Mouse (Mus musculus) spleen, adult 12 weeks (tissue): ENCODE results near the gene Olfr1016.

Source experiments
- DNase-seq: peaks from one replicate; pipeline ENCODE4 v3.0.0; 2022; ENCODE audit warnings: low spot score

The Olfr1016 gene

DNA sequence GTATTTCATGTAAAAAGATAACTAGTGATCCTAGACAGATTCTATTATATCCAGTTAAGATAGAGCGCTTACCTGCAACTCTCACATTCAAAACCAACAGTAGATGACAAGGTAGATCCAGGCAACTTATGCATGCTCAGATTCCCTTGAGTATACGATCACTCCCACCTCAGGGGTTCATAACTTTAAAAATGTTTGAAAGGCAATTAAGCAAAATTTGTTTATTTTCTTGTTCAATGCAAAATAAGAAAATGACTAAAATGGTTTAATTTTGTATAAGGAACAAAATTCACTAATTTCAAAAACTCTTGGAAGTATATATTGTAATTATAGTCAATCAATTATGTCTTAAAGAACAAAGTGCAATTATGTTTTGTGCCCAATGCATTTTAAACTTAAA is at the start of gene Olfr1016:
Gene Olfr1016 (minus strand): TSS at position 101 of the 400 bp plus-strand sequence.
- DNase-seq, result no peak

DNA sequence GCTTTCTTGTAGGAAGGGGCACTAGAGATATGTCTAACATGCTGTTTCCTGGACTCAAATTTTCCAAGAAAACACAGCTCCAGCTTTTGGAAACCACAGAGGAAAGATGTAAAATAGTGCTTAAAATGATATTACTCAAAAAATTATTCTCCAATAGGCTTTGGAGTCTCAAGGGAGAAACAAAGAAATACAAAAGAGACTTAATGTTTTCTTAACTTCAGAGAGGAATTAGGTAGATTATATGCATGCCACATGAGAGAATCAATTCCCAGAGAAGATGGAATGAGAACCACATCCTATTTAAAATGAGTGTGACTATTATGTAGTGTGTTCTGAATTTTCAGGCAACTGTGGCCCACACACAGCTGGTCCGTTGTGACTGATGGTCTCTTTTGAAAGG is 44.4 kb upstream of the Olfr1016 start, which contains the start of gene Olfr1020:
Gene Olfr1020 (plus strand): TSS at position 301 of the 400 bp plus-strand sequence.
- no peak for DNase-seq

DNA sequence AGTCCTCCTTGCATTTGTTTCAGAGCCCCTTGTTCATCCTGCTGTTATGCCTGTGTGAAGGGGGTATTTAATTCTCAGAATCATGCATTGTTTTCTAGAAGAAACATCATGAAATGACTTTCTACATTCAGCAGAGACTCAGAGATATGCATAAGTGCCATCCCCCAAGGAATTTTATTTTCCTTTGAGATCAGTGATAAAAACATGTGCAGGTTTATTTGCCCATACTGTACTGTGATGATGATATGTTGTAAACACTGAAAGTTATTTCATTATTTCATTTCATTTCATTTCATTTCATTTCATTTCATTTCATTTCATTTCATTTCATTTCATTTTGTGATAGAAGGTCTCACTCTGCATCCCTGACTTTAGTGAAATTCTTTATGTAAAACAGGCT is 43.0 kb upstream of the Olfr1016 start, which contains the start of gene Olfr1019:
Gene Olfr1019 (minus strand): TSS at position 101 of the 400 bp plus-strand sequence.
- no peak for DNase-seq

DNA sequence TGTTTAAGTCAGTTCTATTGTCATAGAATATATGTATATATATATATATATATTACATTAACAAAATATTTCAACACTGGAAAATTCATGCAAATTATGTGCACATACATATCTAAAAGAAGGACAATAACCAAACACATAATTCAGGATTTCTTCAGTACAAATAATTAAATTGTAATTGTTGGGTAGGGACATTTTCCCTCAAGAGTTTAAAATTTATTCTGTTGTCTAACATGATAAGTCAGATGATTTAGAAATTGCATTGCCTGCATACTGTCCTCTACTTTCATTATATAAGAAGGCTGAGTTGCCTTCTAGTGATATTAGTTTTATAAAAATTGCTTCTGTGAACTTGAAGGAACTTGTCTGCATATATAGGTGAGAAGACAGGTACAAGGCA is 15.8 kb upstream of the Olfr1016 start, which contains the start of gene Olfr1018:
Gene Olfr1018 (plus strand): TSS at position 301 of the 400 bp plus-strand sequence.
- DNase-seq, result no peak

DNA sequence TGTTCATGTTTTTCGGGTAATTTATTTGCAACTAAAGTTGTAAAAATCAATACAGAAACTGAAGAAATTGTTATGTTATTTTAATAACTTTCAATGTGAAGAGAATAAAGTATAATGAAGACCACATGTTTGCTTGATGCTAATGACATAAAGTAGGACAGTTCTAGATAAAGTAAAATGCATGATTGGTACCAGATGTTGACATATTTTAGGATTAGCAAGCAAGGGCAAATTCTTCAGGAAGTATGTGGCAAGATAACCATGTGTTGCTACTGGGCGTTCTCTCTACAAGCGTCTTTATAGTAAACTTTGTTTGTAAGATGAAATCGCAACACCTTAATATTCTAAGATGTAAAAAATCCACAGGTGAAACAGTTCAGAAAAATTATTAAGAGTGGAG is 2.2 kb upstream of the Olfr1016 start:
- no peak for DNase-seq

DNA sequence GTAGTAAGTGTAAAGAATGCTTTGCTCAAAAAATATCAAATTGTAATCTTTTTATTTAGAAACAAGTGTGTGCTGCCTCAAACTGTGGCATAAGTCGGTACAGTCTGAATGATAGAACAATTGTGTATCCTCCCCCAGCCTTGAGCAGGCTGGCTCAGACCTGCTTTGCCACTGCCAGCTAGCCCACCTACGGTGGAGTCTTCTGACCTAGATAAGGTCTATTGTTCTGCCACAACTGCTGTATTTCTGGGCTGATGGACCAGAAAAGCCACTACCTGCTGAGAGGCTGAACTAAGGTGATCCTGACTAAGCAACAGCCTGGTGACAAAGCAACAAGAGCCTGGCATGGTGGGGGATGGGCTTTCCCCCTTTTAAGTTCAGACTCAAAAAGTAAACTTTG is 10.0 kb downstream of the Olfr1016 start:
- DNase-seq, result no peak

DNA sequence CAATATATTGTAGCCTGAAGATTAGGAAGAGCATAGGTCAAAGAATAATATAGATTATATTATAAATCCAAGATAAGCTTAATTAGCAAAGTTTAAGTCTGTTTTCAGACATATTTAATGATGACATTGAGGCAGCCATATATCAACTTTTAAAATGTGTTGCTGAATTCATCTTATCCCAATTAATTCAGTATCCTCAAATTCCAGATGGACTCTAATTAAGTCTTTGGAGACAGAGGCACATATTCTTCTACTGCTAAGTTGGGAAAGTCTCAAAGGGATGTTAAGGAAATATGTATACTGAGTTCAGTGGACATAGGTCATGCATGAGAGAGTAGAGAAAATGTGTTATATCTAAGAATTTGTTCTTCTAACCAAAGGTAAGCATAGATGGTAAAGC is 20.6 kb downstream of the Olfr1016 start, which contains the start of gene Olfr1015:
Gene Olfr1015 (plus strand): TSS at position 301 of the 400 bp plus-strand sequence.
- no peak for DNase-seq

DNA sequence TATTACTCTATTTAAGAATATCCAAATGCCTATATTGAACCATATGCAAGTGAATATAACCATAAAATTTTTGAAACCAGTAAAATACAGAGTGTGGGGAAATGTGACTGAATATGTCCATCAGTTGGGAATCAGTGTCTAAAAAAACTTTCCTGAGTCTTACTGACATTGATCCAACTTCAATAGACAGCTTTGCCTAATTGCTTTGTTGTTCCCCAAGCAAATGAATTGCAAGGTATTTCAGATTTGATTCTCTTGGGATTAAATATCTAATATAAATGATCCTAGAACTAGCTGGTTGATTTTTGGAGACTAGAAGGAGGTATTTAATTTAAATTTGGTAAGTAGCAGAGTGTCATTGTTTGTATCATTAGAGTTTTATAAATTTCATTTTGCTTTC is 29.9 kb downstream of the Olfr1016 start, which contains the start of gene Olfr1014:
Gene Olfr1014 (plus strand): TSS at position 301 of the 400 bp plus-strand sequence.
- no peak for DNase-seq

DNA sequence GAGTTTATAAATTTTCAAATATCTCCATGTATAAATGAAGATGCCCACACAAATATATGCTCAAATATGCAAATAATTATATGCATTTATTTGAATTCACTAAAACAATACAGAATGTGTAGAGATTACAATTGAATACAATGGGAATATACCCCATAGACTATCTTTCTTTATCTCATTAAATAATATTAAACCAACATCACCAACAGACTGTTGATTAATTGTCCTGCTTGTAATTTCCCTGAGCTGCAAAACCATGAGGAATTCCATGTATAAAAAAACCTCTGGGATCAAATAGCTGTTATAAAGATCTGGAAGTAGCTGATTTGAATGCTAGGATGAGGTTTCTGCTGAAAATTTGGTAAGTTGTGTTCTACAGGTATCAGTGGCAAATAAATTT is 35.5 kb downstream of the Olfr1016 start, which contains the start of gene Olfr1013:
Gene Olfr1013 (plus strand): TSS at position 301 of the 400 bp plus-strand sequence.
- no peak for DNase-seq

DNA sequence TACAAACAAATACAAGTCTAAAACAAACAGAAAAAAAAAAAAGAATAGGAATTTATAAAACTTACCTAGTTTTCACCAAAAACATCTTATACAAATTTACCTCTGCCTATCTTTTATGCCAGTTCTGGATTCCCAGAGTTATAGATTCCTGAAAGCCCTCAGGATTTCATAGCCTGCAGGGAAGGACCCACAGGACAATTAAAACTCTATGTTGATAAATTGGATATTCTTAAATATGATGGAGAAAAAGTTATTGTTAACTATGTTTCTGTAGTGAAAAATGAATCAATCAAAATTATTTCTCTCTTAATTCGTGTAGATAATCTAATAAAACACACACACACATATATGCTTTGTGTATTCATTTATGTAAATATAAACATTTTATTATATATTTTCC is 39.7 kb downstream of the Olfr1016 start, which contains the start of gene Olfr1012:
Gene Olfr1012 (minus strand): TSS at position 101 of the 400 bp plus-strand sequence.
- DNase-seq, result no peak

DNA sequence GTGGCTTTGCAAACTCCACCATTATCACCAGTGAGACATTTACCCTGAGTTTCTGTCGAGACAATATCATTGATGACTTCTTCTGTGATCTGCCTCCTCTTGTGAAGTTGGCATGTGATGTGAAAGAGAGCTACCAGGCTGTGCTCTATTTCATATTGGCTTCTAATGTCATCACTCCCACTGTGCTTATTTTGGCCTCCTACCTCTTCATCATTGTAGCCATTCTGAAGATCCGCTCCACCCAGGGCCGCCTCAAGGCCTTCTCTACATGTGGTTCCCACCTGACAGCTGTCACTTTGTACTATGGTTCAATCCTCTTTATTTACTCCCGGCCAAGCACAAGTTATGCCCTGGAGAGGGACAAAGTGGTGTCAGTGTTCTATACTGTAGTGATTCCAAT is 48.5 kb downstream of the Olfr1016 start:
- DNase-seq, result no peak
